Mouse (Mus musculus): ENCODE results near the gene Mrpl32. TPM values are rescaled to one million over a fixed set of nuclear protein-coding genes. Genes with fewer than 3 reads are reported as not detected.

The Mrpl32 gene
- 138 and 184 TPM in 2 replicates for polyA plus RNA-seq (2012; ENCODE audit: insufficient read depth, insufficient read length, missing spikeins)

GRCm38 (mm10) chr13:14612926-14613529 lies at the start of gene Mrpl32, which contains the start of gene Psma2:
Mrpl32 (minus strand) TSS chr13:14613165.
Psma2 (plus strand) TSS chr13:14613240.
- Histone ChIP-seq H3K4me3 (ENCODE audit: insufficient read depth, low read depth, low read length) (peak within 1 kb of the TSS; percentile 94), H3K27ac (replicated peaks; ENCODE audit: low read depth, low read length) (peak within 1 kb of the TSS; percentile 80), H3K4me1 (ENCODE audit: control insufficient read depth, insufficient read depth, insufficient read length, low read length) (no peaks in the 10 kb centered on the region; the same call in 1 of the 2 replicates)

GRCm38 (mm10) chr13:14649301-14649700 lies 36.3 kb upstream of the Mrpl32 start:
- Histone ChIP-seq H3K4me1 (ENCODE audit: control insufficient read depth, insufficient read depth, insufficient read length, low read length) (no peaks in the 10 kb centered on the region), H3K27ac (replicated peaks; ENCODE audit: low read depth, low read length) (no peak overlapping the region), H3K4me3 (ENCODE audit: insufficient read depth, low read depth, low read length) (no peak overlapping the region)

GRCm38 (mm10) chr13:14639998-14640397 lies 27.0 kb upstream of the Mrpl32 start:
- H3K4me3 ChIP-seq (ENCODE audit: insufficient read depth, low read depth, low read length), result no peak overlapping the region

GRCm38 (mm10) chr13:14629726-14630641 lies 17.0 kb upstream of the Mrpl32 start, which contains the start of gene AW209491:
AW209491 (plus strand) TSS chr13:14630154.
- H3K4me1 ChIP-seq (ENCODE audit: control insufficient read depth, insufficient read depth, insufficient read length, low read length), result no peaks in the 10 kb centered on the region; the same call in 1 of the 2 replicates
- no peak within 1 kb of the TSS for H3K27ac ChIP-seq (replicated peaks; ENCODE audit: low read depth, low read length)
- peak within 1 kb of the TSS; percentile 76 for H3K4me3 ChIP-seq (ENCODE audit: insufficient read depth, low read depth, low read length)

More at GRCm38 (mm10) chr13:14639998-14640397, 27.0 kb upstream of the Mrpl32 start:
- no peak overlapping the region for H3K27ac ChIP-seq (replicated peaks; ENCODE audit: low read depth, low read length)
- H3K4me1 ChIP-seq (ENCODE audit: control insufficient read depth, insufficient read depth, insufficient read length, low read length), result no peaks in the 10 kb centered on the region

GRCm38 (mm10) chr13:14618724-14619123 lies 5.8 kb upstream of the Mrpl32 start:
- H3K27ac ChIP-seq (replicated peaks; ENCODE audit: low read depth, low read length), result no peak overlapping the region
- no peaks in the 10 kb centered on the region for H3K4me1 ChIP-seq (ENCODE audit: control insufficient read depth, insufficient read depth, insufficient read length, low read length)
- no peak overlapping the region for H3K4me3 ChIP-seq (ENCODE audit: insufficient read depth, low read depth, low read length)

GRCm38 (mm10) chr13:14613553-14613952 lies 588 bp upstream of the Mrpl32 start:
- Histone ChIP-seq H3K4me3 (ENCODE audit: insufficient read depth, low read depth, low read length) (peak overlapping the region; percentile 88), H3K27ac (replicated peaks; ENCODE audit: low read depth, low read length) (peak overlapping the region; percentile 80), H3K4me1 (ENCODE audit: control insufficient read depth, insufficient read depth, insufficient read length, low read length) (no peaks in the 10 kb centered on the region; the same call in 1 of the 2 replicates)

GRCm38 (mm10) chr13:14612463-14612862 lies 502 bp downstream of the Mrpl32 start:
- Histone ChIP-seq H3K4me1 (ENCODE audit: control insufficient read depth, insufficient read depth, insufficient read length, low read length) (no peaks in the 10 kb centered on the region; the same call in 1 of the 2 replicates), H3K27ac (replicated peaks; ENCODE audit: low read depth, low read length) (peak overlapping the region; percentile 80), H3K4me3 (ENCODE audit: insufficient read depth, low read depth, low read length) (peak overlapping the region; percentile 94)

GRCm38 (mm10) chr13:14607616-14608015 lies 5.3 kb downstream of the Mrpl32 start:
- no peak overlapping the region for H3K27ac ChIP-seq (replicated peaks; ENCODE audit: low read depth, low read length)
- H3K4me3 ChIP-seq (ENCODE audit: insufficient read depth, low read depth, low read length), result no peak overlapping the region
- no peaks in the 10 kb centered on the region; the same call in 1 of the 2 replicates for H3K4me1 ChIP-seq (ENCODE audit: control insufficient read depth, insufficient read depth, insufficient read length, low read length)

GRCm38 (mm10) chr13:14602744-14603143 lies 10.2 kb downstream of the Mrpl32 start:
- Histone ChIP-seq H3K27ac (replicated peaks; ENCODE audit: low read depth, low read length) (no peak overlapping the region), H3K4me1 (ENCODE audit: control insufficient read depth, insufficient read depth, insufficient read length, low read length) (no peaks in the 10 kb centered on the region), H3K4me3 (ENCODE audit: insufficient read depth, low read depth, low read length) (no peak overlapping the region)

- Histone ChIP-seq H3K27ac (replicated peaks; ENCODE audit: low read depth, low read length) (no peak overlapping the region), H3K4me1 (ENCODE audit: control insufficient read depth, insufficient read depth, insufficient read length, low read length) (no peaks in the 10 kb centered on the region), H3K4me3 (ENCODE audit: insufficient read depth, low read depth, low read length) (no peak overlapping the region)
Observed at GRCm38 (mm10) chr13:14580392-14580791, 32.6 kb downstream of the Mrpl32 start.

GRCm38 (mm10) chr13:14574128-14574527 lies 38.8 kb downstream of the Mrpl32 start:
- no peaks in the 10 kb centered on the region for H3K4me1 ChIP-seq (ENCODE audit: control insufficient read depth, insufficient read depth, insufficient read length, low read length)
- no peak overlapping the region for H3K4me3 ChIP-seq (ENCODE audit: insufficient read depth, low read depth, low read length)
- no peak overlapping the region for H3K27ac ChIP-seq (replicated peaks; ENCODE audit: low read depth, low read length)

GRCm38 (mm10) chr13:14561336-14561735 lies 51.6 kb downstream of the Mrpl32 start:
- no peak overlapping the region for H3K4me3 ChIP-seq (ENCODE audit: insufficient read depth, low read depth, low read length)

More at GRCm38 (mm10) chr13:14561336-14561735, 51.6 kb downstream of the Mrpl32 start:
- Histone ChIP-seq H3K27ac (replicated peaks; ENCODE audit: low read depth, low read length) (no peak overlapping the region), H3K4me1 (ENCODE audit: control insufficient read depth, insufficient read depth, insufficient read length, low read length) (no peaks in the 10 kb centered on the region)

All from brown adipose tissue, adult 24 weeks (tissue).